Mouse (Mus musculus) liver, adult 2 months (tissue): ENCODE results near the gene Ndufb10.

Experiments
- CTCF ChIP-seq: fragments of 200-500 bp; IDR thresholded peaks from 2 replicates; pipeline ENCODE4 v1.5.1; 2011; ENCODE audit warnings: low read depth, low read length, control low read depth
- POLR2A ChIP-seq: fragments of 200-500 bp; IDR thresholded peaks from 2 replicates; pipeline ENCODE4 v1.6.1; 2011; ENCODE audit warnings: low read length, control low read depth; ENCODE audit not compliant: insufficient read depth; ENCODE audit errors: extremely low read depth

DNA sequence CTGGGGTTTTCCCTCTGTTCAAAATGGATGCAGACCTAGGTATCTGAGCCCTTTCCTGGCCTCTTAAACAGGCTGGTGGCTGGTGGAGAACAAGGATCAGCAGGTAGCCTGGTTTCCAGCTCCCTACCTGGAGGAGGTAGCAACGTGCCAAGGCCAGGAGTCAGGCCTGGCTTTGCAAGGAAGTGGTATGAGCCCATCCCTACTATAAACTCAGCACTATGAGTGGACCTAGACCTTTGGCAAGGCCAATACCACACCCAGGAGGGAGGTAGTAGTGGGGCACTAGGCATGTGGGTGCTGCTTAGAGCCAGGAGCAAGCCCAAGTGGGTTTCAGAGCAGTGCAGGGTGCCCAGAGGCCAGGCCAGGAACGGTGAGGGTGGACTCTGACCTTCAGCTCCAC is 24.8 kb downstream of the Ndufb10 start:
- no peak for TF ChIP-seq CTCF
- TF ChIP-seq POLR2A = no peak
